Mouse (Mus musculus): ENCODE results near the gene Kcnd1.
A peak's percentile ranks its signal among the peaks of the same experiment; 100 is the strongest.

The Kcnd1 gene

DNA sequence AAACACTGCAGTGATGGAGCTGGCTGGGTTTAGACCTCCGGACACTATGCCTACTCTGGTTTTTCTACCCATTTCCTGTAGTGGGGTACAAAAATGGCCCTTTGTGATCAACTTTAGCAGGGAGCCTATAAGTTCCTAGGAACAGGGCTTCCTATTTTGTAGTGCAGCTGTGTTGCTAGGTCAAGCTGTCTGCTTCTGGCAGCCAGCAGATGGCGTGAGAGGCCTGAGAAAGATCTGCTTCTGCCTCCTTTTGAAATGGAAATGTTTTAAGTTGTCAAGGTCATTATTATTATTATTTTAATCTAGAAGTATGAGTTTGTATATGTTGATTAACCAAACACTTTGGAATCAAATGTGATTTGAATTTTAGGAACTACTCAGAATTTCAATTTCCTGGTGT is 32.5 kb downstream of the Kcnd1 start:
- no peak for DNase-seq (ENCODE audit: extremely low spot score, low spot score)

DNA sequence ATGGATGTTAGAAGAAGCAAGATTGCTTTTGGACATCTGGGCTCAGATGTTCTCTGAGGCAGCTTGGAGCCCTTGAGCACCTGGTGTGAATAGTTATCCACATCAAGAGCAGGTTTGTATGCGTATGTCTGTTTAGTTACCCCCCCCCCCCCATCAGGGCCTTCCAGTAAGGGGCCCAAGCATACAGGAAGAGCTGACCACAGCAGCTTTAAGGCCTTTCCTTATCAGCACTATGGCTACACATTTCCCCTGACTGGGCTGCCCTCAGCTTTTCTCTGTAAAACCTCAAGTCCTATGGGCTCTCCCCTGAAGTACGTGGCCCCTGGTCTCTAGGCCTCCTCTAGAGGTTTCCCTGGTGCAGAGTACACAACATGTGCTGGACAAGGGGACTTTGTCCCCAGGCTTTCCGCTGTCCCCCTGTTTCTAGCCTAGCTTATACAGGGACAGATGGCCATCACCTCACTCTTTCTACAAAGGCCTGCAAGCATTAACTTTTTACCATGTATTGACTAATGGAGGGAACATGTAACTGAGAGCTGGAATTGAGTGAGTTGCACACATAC is 37.2 kb downstream of the Kcnd1 start:
- DNase-seq (ENCODE audit: extremely low spot score, low spot score) = no peak

DNA sequence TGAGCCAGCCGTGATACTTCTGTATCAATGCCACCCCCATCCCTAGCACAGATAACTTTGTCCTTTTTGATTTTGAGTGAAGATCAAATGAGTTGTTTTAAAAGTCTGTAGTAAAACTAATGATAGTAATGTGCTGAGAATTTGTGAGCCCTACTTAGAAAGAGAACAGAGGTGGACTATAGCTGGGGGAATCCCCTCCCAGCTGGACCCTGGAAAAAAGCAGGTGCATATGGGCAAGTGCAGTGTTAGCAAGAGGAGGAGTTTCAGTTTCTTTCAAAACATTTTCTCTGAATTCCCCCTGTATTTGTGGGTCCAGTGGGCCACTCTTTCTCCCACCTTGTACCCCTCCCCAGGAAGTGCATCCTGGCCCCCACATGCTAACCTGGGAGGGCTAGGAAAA is 41.1 kb downstream of the Kcnd1 start:
- no peak for DNase-seq (ENCODE audit: extremely low spot score, low spot score)

DNA sequence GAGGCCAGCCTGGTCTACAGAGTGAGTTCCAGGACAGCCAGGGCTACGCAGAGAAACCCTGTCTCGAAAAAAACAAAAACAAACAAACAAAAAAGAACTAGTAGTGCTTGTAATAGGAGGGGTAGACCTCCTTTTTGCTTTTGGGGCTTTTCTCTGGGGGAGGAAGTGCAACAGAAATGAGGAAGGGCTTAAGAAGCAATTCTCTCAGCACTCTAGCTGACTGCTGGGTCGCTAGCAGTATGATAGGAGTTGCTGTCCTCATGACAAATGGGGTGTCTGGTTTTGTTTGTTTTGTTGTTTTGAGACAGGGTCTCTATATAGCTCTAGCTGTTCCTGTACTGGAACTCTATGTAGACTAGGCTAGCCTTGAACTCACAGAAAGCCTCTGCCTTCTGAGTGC is 42.5 kb downstream of the Kcnd1 start:
- DNase-seq (ENCODE audit: extremely low spot score, low spot score) = no peak

GRCm38 (mm10) chrX:7865343-7865742 is 43.3 kb downstream of the Kcnd1 start:
- no peak for DNase-seq (ENCODE audit: extremely low spot score, low spot score)

GRCm38 (mm10) chrX:7865786-7866185 is 43.7 kb downstream of the Kcnd1 start:
- DNase-seq (ENCODE audit: extremely low spot score, low spot score) = no peak

DNA sequence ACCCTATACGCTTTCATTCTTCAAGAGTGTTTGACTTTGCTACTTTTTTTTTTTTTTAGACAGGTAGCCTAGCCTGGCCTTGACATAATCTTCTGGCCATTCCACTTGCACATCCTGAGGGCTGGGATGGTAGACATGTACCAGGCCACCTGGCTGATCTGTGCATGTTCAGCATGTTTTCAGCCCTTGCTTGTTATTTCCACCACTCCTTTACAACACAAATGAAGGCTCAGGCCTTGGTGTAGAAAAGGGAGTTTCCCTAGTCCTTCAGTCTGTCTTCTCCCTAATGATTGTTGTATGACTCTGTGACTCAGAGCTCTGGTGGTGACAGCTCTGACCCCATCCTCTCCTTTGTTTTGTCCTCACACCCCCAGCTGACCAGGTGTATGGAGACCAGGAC is 45.1 kb downstream of the Kcnd1 start:
- DNase-seq (ENCODE audit: extremely low spot score, low spot score) = no peak

DNA sequence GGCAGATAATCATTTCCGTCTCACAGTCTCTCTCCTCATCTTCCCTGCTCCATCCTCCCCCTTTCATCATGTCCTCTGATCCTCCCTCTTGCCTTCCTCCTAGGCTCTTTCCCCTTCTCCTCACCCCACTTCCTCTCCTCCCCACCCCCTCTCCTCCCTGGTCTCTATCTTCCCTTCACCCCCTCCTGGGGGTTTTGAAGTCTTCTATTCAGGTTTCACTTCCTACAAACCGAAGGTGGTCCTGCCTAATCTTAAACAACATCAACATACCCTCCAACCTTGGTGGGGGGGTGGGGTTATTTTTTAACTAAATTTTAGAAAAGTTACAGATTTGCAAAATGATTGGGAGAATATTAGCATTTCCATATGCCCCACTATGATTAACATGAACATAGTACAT is 46.4 kb downstream of the Kcnd1 start:
- DNase-seq (ENCODE audit: extremely low spot score, low spot score) = no peak

DNA sequence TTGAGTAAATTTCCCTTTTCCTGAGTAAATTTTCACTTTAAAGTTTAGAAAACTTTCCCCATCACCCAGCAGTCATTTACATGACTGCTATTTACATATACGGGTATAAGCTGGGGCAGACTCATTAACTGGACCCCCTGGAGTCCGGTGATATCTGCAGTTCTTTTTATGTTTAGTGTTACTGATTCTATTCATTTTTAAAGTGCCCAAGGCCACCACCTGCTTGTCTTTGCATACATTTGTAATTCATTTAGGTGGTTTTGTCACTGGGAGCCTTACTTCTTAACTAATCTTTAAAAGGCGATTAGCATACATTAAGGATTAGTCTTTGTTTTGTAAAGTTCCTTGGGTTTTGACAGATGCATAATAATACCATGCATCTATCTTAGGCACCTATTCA is 47.7 kb downstream of the Kcnd1 start:
- DNase-seq (ENCODE audit: extremely low spot score, low spot score) = no peak

DNA sequence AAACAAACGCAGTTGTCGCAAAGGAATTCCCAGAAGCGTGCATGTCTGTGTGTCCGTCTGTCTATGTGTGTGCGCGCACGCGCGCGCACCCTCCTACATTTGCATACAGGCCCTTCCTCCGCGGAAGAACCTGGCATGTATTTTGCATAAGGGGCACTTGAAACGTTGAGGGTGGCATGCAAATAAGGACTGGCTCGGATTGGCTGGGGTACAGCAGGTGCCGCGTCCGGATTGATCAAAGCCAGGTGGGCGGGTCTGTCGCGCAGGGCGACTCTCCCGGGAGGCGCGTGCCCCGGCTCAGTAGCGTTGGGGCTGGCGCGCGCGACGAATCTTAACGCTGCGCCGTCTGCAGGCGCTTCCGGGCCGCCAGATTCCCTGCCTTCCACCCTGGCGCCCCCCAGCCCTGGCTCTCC is 55.9 kb downstream of the Kcnd1 start, which contains the start of gene Pim2:
TSS of gene Pim2 (plus strand) at position 256 of the 413 bp plus-strand sequence.
- peak; percentile 60 for DNase-seq (ENCODE audit: extremely low spot score, low spot score)

GRCm38 (mm10) chrX:7878495-7878894 is 56.4 kb downstream of the Kcnd1 start:
- DNase-seq (ENCODE audit: extremely low spot score, low spot score) = no peak

DNA sequence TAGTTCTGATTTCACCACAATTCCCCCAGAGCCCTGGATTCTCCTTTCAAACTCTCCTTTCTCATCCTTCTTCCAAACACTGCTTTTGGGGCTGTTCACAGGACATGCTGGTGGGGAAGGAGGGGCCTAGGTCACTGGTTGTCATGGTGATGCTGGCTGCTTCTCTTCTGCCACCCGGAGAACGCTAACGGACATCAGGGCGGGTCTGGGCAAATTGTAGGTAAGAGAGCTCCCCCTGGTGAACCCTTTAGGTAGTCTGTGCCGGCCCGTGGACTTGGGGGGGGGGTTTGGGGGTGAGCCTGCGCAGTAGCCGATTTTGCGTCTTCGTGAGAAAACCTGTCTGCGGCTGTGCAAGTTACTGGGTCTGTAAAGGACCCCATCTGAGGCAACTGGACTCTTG is 57.7 kb downstream of the Kcnd1 start:
- peak; percentile 55 for DNase-seq (ENCODE audit: extremely low spot score, low spot score)

- peak; percentile 65 for DNase-seq (ENCODE audit: extremely low spot score, low spot score)
Observed at GRCm38 (mm10) chrX:7883841-7884567, 61.9 kb downstream of the Kcnd1 start, which contains the start of gene Slc35a2. Gene Slc35a2, plus strand, starts transcription at chrX:7884028.

Data from neural tube, embryonic 10.5 days (tissue).